Mouse (Mus musculus) spleen, postnatal 4 days (tissue): ENCODE data around the gene Gucd1.
"Not testable (repeated sequence)": the region's sequence is repeated elsewhere in the genome, so short reads cannot be mapped to it uniquely, and the experiment has no call there.

Experiments used
- DNase-seq, 2 experiments: peaks; one replicate each; pipeline ENCODE4 v3.0.0; 2022; ENCODE audit warnings: low spot score in 2 of 2

Gene Gucd1

DNA sequence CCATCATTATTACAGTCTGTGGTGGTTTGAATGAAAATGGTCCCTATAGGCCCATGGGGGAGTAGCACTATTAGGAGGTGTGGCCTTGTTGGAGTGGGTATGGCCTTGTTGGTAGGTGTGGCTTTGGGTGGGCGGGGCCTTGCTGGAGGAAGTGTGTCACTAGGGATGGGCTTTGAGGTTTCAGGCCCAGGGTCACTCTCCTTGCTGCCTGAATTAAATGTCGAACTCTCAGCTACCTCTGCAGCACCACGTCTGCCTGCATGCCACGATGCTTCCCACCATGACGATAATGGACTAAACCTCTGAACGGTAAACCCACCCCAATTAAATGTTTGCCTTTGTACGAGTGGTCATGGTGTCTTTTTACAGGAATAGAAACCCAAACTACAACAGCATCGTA lies 123.0 kb downstream of the Gucd1 start:
- no peak for DNase-seq

GRCm38 (mm10) chr10:75390832-75391231 lies 126.9 kb downstream of the Gucd1 start:
- no peak for DNase-seq

DNA sequence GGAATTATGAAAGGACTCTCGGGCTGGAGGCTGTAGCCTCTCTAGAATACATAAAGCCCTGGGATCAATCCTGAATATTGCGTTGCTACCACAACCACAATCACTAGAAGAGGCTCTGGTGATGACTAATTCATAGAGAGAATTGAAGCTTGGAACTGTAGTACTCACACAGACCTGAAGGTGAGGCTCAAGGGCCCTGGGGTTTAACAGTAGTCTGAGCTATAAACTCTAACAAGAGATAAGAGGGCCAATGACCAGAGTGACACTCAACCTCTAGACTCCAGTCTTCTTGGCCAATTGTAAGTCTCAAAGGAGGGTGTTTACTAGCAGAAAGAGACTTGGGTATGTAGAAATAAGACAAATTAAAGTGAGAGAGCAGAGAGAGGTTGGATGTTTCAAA lies 127.6 kb downstream of the Gucd1 start:
- no peak for DNase-seq

DNA sequence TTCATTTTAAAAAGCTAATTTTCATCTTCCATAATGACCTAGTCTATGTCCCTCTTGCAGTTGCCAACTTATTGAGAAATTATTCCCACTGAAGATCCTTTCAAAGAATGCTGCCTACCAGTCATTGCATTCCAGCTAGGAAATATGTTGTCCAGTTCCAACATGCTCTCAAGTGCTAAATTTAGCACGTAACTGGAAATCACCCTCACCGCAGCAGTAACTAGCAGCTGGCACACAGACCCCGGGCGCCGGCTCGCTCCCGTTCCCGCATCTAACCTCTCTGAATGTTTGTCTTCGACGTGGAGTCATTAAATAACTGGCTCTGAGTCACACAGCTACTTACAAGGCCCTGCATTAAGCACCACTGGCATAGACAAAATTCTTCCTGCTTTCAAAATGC lies 139.1 kb downstream of the Gucd1 start:
- no peak for DNase-seq

DNA sequence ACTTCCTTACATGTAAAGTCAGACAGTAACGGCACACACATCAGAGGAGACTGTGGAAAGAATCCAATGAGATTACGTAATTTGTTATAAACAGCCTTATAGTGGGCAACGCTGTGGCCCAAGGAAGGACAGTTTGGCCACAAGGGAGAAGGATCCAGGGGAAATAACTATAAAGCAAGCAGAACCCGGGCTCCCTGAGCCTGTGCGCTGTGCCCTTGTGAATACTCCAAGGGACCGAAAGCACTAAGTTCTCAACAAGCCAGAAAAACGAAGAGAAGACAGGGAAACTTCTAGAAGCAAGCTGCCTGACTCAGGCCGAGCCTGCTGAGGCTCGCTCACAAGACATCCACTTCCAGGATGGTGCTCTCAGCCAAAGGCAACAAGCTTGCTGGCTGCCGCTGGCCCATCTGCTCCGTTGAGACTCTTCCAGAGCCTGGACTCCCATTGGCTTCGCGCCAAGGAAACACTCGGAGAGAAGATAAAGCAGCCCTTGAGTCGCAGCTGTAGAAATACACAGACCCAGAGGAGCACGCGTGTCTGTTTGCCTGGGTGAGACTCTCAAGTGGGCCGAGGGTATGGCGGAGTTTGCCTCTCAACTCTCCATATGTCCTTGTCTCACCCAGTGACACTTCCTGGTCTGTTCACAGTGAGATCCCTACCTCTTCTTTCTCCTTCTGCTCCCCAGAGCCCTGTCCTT lies 144.0 kb downstream of the Gucd1 start:
- not testable (repeated sequence) for DNase-seq

- no peak for DNase-seq
These were observed 152.5 kb downstream of the Gucd1 start for GRCm38 (mm10) chr10:75365231-75365633.

- DNase-seq, result no peak
These were observed 153.0 kb downstream of the Gucd1 start for GRCm38 (mm10) chr10:75364796-75365195.

GRCm38 (mm10) chr10:75364214-75364690 lies 153.5 kb downstream of the Gucd1 start:
- DNase-seq, result not testable (repeated sequence)

- DNase-seq, result no peak
These were observed 162.4 kb downstream of the Gucd1 start for GRCm38 (mm10) chr10:75355341-75355740.

GRCm38 (mm10) chr10:75353838-75354241 lies 163.9 kb downstream of the Gucd1 start:
- DNase-seq, result not testable (repeated sequence)

- no peak for DNase-seq
These were observed 165.2 kb downstream of the Gucd1 start for GRCm38 (mm10) chr10:75352541-75352940.

- no peak for DNase-seq
These were observed 167.2 kb downstream of the Gucd1 start for GRCm38 (mm10) chr10:75350564-75350963.

DNA sequence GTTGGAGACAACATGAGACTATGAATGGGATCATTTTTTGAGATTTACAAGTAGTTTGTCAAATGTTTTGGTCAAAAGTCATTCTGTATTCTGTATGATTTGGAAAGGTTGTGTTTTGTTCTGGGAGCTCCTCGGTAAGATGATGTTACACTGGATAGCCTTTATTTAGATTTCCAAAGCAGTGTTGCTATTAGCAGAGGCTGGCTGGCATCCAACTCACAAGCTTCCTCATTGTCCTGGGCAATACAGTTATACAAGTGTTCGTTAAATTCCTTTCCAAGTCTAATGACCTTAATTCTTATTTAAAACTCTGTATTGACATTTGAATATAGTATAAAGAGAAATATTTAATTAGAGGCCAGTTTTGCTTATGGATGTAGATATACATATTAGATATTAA lies 172.5 kb downstream of the Gucd1 start:
- DNase-seq, result no peak

- DNase-seq, result not testable (repeated sequence)
These were observed 173.2 kb downstream of the Gucd1 start for GRCm38 (mm10) chr10:75344563-75344962.

DNA sequence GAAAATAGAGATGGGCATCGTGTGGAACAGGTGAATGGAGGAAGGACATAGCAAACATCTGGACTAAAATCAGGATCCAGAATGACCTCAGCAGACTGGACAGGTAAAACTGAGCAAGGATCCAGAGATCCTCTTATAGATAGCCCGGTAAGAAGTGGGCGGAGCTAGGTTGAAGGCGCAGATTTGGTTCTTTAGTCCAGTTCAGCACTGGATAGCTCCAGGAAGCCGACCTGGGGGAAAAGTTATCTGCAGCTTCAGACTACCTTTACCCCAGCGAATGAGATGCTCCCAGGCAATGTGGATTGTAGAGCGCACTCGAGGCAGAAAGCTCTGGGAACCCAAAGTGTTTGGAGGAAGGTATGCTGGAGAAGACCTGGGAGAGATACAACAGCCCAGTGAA lies 175.8 kb downstream of the Gucd1 start:
- no peak for DNase-seq

DNA sequence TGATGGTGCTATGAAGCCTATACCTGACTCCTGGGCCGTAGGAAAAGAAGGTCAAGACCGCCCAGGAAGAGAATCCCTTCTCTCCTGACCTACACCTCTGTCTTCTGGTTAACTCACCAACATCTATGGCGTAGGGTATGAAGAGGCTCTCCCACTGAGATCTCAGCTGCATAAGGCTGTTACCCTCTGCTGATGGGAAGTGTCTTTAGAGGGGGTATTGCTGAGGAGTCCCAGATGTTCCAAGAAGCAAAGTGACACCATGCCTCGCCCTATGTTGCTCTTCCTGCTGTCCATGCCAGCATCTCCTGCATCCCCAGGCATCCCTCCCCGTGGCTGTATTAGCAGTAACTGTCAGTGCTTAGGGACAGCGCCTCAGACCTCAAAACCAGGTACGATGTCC lies 178.4 kb downstream of the Gucd1 start:
- no peak for DNase-seq

DNA sequence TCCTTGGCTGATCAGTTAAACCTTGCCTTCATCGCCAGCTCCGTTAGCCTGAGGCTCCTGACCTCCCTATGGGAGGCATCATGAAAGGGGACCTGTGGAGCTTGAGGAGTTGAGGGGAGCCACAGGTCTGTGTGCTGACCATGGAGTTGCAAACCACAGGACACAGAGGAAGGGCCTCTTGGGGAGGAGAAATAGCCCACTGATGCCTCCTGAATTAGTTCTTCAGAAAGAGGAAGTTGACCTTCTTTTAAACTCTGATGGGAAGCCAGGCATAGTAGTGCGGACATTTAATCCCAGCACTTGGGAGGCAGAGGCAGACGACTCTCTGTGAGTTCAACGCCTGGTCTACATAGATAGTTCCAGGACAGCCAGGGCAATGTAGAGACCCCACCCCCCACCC lies 178.9 kb downstream of the Gucd1 start:
- no peak for DNase-seq

DNA sequence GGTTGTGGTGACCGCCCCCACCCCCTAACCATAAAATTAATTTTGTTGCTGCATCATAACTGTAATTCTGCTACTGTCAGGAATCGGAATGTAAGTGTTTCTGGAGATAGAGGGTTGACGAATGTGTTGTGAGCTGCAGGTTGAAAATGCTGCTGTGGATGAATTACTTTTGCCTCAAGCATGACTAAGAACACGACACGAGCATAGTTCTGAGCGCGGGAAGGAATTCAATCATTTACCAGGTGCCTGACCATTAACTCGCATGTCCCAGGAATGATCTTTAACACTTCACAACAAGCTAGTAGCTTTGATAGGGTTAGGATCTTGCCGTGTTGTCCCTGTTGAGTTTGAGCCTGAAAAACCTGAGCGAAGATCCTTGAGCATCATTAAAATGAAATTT lies 180.5 kb downstream of the Gucd1 start:
- no peak for DNase-seq

DNA sequence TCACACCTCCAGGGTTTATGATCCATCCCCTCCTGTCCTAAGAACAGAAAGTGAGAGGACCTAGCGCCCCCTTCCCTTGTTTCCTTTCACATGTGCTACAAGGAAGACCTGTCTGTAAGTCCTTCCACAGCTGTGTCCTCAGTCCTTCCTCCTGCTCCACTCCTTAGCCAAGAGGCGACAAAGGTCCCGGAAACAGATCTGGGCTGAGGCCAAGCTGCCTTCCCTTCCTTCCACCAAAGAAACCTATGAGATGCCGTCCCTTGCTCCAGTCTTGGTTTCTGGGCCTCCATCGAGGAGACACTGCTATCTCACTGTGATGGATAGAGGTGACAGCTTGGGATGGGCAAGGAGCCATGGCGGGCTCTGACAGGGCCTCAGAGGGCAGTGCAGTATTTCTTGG lies 182.7 kb downstream of the Gucd1 start:
- DNase-seq, result no peak

GRCm38 (mm10) chr10:75334175-75334574 lies 183.6 kb downstream of the Gucd1 start:
- no peak for DNase-seq

GRCm38 (mm10) chr10:75333176-75333776 lies 184.5 kb downstream of the Gucd1 start:
- DNase-seq, result no peak

GRCm38 (mm10) chr10:75332268-75332667 lies 185.5 kb downstream of the Gucd1 start:
- no peak for DNase-seq

- DNase-seq, result no peak
These were observed 189.5 kb downstream of the Gucd1 start for GRCm38 (mm10) chr10:75328201-75328704.
